Mouse (Mus musculus) adipocyte (in vitro differentiated cells): Measurements from ENCODE around the gene Paqr8.
"Not testable (repeated sequence)": the region's sequence is repeated elsewhere in the genome, so short reads cannot be mapped to it uniquely, and the experiment has no call there.

Experiments
- DNase-seq: peaks from one replicate; pipeline ENCODE4 v3.0.0-alpha.2; 2016; ENCODE audit warnings: low spot score

Gene Paqr8

DNA sequence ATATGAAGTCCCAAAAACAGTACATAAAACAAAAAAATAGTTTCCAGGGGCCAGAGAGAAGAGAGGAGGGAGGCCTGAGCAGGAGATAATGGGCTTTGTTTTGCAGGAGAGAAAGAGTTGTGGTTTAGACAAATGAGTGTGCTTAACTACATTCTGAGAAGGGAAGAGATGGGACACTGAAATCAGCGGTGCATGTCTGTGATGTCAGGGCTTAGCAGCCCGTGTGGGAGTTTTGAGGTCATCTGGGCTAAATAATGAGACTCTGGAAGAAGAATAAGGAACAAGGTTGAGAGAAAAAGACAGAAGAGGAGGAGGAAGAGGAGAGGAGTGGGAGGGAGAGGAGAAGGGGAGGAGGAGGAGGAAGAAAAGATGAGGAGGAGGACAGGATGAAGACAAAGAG is 21.7 kb downstream of the Paqr8 start:
- no peak for DNase-seq

DNA sequence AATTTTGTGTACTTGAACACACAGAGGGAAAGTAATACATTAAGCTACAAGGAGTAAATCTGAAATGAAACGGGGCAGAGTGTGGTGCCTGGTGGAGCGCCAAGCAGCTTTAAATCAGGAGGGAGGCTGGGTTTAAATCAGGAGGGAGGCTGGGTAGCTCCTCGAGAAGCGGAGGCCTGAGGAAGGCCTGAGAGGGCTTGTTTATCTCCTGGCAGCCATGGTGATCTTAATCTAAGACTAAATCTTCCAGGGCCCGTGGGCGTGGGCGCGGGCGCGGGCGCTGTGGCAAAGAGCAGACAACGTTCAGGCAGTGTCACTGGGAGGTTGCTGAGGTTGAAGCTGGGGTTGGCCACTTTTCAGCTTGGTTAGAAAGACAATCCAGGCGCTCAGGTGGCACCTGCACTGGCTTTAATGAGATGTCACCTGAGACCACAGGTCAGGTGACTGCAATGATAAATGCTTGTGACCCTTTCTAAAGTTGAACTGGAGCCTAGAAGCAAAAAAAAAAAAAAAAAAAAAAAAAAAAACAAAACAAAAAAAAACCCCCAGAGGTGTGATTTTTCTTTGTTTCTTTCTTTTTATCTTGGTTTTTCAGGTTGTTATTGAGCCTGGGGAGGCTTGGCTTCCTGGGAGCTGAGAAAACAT is 22.2 kb downstream of the Paqr8 start:
- DNase-seq: no peak

DNA sequence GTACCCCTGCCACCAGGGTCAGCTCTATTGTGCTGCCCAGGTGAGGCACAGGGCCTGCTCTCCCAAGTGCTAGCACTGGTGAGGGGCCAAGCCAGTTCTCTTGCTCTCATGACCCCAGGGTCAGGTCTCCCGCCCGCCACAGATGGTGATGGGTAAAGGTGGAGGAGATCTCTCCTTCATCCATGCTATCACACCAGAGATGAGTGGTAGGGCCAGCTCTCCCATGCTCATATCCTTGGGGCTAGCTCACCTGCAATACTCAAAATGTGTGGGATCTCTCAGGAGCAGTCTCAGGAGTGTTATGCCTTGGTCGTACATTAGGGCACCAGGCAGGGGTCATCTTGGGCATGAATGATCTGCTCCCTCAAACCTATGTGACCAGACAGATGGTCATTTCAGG is 24.4 kb downstream of the Paqr8 start:
- no peak for DNase-seq

DNA sequence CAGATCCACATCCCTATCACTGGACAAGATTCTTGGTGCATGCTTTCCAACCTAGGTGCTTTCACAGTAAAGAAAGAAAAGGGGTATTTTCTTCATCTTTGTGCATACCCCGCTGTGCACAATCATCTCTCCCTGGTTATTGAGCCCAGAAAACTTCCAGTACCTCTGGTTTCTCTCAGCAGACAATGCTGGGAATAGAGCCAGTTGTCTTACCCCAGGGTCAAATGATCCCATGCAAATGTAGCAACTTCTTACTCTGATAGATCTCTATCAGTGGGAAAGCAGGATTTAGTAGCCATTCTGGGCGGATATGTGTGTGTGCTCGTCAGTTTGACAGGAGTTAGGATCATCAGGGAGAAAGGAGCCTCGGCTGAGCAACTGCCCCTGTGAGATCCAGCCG is 25.2 kb downstream of the Paqr8 start:
- DNase-seq: no peak

DNA sequence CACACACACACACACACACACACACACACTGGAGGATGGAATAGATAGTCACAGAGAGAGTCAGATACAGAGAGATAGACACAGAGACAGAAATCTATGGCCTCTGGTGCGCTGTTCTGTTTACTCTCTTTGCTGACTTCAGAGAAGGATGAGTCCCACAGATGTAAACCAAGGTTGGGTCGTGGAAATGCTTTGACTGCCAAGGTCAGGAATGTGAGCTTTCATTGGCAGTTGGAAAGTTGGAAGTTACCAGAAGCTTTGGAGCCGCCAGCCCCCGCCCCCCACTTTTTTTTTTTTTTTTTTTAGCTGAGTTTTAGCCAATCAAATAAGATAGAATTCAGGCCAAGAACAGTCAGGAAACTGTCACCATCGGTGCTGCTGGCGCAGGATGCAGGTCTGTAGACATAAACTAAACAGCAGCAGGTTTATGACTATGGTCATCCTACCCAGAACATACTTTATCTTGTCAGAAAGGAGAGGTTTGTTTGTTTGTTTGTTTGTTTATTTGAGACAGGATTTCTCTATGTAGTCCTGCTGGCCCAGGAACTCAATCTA is 27.2 kb downstream of the Paqr8 start:
- no peak for DNase-seq

DNA sequence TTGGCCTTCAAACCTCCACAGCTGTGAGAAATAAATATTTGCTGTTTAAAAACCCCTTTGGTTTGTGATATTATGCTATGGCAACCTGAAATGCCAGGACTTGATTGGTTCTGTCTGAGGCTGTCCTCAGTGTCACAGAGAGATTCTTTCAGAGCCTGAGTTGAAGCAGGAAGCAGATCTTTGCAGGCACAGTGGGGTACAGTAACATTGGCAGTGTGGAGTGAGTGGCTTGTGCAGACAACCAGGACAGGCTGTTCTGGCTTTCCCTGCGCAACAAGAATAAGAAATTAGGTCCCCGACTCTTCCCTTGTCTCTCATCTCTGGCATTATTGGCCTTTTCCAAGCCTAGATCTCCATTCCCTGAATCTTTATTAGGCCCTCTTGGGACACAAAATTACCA is 29.3 kb downstream of the Paqr8 start:
- no peak for DNase-seq

DNA sequence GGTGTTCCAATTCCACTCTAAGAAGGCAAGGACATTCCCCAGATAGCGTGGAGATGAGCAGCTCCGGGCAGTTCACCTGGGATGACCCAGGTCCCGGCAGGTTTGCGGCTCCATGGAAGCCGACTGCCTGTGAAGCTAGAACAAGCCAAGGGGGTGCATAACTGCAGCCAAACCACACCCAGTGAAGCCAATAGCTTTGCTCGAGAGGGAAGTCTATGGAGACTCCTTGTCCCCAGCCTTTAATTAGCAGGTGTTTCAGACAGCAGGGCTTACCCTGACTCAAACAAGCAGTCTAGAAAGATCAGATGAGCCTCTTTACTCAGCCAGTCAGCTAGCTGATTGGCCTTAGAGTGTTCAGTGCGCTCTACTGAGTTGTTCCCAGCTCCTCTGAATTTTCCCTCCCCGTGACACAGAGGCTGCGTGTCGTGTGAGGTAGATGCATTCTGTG is 30.7 kb downstream of the Paqr8 start:
- DNase-seq: no peak

DNA sequence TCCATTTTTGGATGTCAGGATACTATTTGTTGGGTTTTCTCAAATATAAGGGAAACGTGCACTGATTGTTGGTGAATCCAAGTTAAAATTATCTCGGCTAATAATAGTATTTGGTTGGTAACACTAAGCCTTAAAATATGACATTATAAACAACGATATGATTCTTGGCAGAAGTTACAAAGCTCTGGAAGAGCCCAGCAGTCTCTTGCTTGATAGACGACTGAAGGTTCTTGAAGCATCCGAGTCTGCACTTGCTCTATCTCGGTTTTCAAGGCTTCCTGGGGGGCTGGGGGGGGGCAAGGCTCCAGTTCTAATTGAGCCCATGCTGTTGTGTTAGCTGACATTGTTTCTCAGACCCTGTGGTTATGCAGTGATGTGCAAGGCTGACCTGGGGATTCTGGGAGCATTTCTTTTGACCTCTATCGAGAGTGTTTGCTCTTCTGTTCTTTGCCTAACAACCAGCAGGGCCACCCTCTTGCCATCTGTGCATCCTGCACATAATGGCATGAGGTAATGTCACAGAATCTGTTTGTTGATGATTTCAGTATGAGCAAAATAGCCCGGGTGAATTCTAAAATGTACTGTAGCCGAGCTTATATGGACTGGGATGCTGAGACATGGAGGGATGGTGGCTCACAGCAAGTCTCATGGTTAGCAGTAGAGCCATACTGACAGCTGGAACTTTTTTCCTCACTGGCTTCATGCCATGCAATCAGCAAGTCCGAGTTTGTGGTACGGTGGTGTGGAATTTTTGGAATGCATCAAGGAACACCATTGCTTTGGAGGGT is 32.4 kb downstream of the Paqr8 start:
- no peak for DNase-seq

DNA sequence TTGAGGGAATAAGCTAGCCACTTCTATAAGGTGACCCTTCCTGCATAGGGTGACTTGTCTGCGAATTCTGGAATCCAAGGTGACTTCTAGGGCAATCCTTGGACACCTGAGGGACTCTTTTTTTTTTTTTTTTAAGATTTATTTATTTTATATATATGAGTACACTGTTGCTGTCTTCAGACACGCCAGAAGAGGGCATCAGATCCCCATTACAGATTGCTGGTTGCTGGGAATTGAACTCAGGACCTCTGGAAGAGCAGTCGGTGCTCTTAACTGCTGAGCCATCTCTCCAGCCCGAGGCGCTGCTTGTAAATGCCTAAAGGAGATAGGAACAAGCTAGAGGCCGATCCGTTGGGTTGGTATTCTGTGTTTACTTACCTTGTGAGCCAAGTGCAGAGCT is 34.9 kb downstream of the Paqr8 start:
- not testable (repeated sequence) for DNase-seq

DNA sequence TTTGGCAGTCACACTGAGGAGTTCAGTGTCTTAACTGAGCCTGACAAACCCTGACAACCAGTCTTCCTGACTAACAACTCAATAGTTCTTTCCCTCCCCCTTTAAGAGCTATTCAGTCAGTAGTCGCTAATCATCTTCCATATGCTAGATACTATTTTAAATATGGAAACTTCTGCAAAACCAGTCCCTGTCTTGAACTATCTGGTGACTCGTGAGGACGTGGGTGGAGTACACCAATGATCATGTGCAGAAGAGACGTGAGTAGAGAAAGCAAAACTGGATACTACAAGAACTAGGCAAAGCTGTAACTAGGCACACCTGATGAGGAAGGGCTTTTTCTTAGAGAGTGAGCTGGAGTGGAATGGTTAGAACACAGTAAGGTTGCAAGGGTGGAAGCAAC is 35.5 kb downstream of the Paqr8 start:
- DNase-seq: no peak

DNA sequence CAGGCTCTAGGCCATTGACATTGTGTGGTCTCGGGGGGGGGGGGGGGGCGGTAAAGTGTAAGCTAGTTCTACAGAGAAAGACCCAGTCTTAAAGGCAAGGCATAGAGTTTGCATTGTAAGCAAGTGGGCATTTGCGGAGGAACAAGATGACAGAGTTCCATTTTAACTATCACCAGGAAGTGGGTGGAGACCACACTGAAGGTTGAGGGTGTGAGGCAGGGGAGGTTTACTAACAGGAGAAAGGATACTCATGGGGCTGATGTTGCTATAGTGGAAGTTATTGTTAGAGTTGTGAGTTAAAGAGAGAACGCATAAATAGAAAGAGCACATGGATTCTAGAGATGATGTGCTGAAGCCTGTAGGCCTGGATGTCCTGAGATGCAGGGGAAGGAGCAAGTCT is 36.0 kb downstream of the Paqr8 start:
- DNase-seq: no peak

DNA sequence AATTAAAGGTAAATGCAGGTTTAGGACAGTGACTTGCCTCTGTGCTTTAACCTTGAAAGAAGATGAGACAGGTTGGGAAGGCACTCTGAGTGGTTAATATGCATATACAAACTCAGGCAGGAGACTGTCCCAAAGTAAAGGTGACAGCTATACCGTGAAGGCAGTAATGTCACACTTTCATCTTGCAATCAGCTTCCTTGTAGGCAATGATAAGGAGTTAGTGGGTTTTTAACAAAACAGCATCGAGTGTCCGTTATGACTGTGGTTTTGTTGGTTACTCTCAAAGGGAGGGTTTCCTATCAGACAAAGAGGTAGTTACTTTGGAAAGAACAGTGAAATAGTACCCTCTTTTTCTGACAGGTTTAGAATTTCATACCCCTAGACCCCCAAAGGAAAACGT is 38.1 kb downstream of the Paqr8 start:
- DNase-seq: no peak

DNA sequence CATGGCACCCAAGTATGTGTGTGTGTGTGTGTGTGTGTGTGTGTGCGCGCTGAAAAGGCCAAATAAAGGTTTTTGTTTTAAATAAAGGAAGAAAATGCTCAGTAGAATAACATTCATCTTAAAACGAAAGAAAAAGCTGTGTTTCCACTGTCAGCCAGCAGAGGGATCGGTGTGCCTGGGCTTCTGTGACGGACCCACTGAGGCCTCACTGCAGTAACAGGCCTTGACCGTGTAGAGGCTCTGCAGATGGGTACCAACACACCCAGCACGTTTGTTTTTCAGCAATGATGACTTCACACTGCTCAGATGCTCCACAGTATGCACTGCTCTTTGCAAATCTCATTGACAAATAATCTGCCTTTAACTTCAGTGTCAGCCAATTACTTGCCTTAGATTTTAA is 43.1 kb downstream of the Paqr8 start:
- peak; percentile 69 for DNase-seq

DNA sequence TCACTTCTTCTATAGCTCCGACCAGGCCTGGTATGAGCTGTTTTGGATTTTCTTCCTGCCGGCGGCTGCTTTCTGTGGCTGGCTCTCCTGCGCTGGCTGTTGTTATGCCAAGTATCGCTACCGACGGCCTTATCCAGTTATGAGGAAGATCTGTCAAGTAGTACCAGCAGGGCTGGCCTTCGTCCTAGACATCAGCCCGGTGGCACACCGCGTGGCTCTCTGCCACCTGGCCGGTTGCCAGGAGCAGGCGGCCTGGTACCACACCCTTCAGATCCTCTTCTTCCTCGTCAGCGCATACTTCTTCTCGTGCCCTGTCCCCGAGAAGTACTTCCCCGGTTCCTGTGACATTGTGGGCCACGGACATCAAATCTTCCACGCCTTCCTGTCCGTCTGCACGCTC is 44.7 kb downstream of the Paqr8 start:
- no peak for DNase-seq

DNA sequence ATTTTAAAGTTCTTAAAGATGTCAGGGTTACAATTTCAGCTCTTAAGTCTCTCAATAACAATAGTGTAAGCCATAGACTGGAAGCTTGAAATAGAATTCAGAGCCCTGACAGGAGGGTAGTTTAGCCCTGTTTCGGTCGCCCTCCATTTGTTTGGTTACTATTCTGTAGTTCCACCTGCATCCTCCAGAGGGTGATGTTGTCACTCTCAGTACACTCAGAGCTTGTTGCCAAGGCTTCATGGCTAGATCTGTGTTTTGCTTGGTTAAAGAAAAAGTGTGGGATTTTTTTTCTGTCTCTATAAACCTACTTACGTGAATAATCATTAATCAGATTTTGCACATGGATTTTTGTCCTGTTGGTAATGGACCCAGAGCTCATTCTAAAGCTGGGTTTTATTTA is 48.6 kb downstream of the Paqr8 start:
- peak; percentile 81 for DNase-seq

DNA sequence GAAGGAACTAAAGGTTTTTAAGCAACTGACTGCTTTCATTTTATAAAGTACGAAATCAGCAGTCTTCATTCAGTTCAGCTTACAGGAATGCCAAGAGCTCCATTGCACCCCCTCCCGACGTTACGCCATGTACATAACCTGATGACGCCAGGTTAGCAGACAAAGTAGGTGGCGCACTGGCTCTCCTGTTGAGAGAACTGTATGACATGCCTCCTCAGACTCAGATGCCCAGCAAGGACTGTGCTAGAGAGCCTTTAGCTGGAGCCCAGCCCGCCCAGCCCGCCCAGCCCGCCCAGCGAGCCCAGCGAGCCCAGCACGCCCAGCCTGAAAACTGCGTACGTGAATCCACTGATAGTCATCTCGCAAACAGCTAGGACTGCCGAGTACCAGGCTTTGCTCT is 49.7 kb downstream of the Paqr8 start:
- no peak for DNase-seq

DNA sequence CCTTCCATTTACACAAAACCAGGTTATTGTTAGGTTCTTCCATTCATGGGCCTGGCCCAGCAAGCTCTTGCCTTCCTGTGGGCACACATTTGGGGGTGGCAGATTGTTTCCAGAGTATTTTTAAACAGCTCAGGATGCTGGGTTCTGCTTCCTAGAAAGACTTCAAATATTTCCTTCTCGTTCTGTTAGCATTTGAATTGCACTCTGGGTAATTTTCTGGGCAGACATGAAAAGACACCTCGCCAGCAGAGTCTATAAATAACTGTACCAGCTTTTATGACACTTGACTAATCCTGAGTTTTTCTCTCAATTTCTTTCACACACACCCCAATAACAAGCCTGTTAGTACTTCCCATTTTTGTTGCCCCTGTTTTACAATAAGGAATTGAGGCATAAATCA is 50.9 kb downstream of the Paqr8 start:
- DNase-seq: no peak

DNA sequence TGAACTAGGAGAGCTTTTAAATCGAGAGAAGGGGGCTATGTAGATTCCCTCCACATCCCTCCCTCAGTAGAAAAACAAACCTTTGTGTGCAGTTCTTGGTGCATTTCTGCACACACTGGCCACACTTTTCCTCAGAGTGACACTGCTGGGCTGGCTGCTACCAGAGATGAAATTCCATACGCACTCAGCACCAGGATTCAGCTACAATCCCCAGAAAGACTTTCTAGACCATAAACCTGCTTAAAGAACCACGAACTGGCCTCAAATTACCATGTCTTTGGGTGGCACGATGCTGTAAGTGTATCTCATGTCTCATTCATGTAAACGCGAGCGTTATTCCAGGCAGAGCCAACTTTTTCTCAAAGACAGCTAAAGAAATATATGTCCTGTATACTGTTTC is 51.5 kb downstream of the Paqr8 start:
- no peak for DNase-seq

DNA sequence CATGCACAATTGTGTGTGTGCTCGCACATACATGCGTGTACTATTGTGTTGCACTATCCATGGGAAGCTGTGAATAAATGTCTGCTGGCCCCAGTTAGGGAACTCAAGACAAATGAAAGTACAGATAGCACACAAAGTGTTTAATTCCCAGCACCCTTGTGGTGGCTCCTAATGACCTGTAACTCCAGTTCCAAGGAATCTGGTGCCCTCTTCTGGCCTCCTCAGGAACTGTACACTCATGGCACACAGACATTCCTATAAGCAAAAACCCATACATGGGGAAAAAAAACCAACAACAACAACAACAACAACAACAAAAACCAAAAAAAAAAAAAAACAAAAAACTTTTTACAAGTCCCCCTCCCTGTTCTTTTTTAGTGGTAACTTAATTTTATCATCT is 52.6 kb downstream of the Paqr8 start:
- DNase-seq: no peak

DNA sequence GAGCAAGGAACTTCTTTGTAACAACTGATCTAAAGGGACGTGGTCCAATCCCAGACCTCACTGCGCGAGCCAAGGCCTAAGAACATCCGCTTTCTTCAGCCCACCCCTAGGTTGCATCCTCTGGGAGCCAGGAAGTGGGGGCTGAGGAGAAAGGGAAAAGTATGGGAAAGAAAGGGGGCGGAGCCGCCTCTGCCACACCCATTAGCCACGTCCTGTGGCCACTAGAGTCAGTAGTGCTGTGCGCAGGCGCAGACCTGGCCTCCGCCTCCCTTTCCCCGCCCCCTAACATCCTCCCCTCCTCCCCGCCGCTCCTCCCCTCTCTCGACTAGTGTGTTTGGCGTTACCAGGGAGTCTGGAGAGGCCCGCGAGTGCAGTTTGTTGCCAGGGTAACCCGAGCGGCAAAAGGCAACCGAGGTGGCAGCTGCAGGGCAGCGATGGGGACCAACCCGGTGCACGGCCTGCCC is 60.9 kb downstream of the Paqr8 start, which contains the start of gene Efhc1:
TSS of gene Efhc1 (plus strand) at position 327 of the 464 bp plus-strand sequence.
- peak; percentile 82 for DNase-seq

DNA sequence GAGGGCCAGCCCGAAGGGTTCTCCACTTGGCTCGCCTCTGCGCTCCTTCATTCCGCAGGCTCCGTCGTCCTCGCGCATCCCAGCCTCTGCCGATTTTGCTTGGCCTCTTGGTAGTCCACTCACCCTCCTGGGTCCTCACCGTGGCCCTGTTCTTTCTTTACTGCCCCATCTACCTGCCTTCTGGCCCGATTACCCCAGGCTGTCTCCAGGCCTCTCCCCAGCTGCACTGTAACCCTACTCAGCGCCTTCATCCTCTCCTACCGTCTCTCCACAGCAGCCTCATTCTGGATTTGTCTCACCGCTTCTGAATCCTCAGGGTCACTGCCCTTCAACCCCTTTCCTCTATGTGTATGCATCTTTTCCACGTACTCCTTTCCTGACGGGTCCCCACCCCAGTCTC is 61.4 kb downstream of the Paqr8 start:
- DNase-seq: no peak

DNA sequence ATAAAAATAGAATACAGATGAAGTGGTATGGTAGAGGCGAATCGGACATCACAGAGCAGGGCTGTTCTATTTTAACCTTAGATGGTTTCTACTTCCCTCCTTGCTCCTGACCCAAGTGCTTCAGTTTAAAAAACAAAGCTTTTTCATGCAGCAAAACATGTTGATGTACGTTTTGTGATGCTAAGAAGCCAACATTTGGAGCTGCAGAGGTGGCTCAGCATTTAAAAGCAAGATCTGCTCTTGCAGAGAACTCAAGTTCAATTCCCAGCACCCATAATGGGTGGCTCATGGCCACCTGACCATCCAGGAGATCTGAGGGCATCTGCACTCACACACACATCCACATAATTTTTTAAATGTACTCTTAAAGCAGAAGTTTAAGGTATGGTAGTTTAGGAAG is 64.5 kb downstream of the Paqr8 start:
- no peak for DNase-seq

DNA sequence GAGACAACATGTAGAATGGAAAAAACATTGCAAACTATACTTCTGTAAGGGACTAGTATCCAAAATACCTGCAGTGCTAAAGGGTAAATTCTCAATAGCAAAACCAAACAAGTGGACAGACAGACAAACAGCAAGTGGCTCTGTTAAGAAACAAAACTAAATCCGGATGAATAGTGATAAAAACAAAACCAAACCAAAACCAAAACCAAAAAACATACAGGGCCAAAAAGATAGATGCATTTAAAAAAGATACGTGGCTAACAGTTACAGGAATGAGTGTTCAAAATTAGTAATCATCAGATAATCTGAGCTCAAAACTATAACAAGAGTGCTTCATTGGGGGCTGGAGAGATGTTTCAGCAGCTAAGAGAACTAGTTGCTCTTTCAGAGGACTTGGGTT is 79.2 kb downstream of the Paqr8 start:
- DNase-seq: no peak
